Mouse (Mus musculus) duodenum, adult 2 months (tissue): ENCODE measurements around the gene Defb47. TPM values are rescaled to one million over a fixed set of nuclear protein-coding genes. Genes with fewer than 3 reads are reported as not detected.

ENCODE experiments used
- polyA plus RNA-seq: library from polyadenylated mRNA; depleted of rRNA; stranded (reverse); fragments of >200 nt; gene quantifications from 2 replicates; pipeline ENCODE4 v1.2.3, GENCODE M21; 2012; ENCODE audit warnings: low replicate concordance; rRNA removed

Gene Defb47
- polyA plus RNA-seq, result not detected in 2 replicates

GRCm38 (mm10) chr14:62997777-62998176, at the start of gene Defb47:
Gene Defb47 (plus strand): TSS chr14:62998077.

GRCm38 (mm10) chr14:62984410-62984809, 13.5 kb upstream of the Defb47 start, which contains the start of gene Defb48:
Gene Defb48 (minus strand): TSS chr14:62984510.

GRCm38 (mm10) chr14:63011471-63011870, 13.6 kb downstream of the Defb47 start, which contains the start of gene Defb43:
Gene Defb43 (plus strand): TSS chr14:63011771.

GRCm38 (mm10) chr14:63046691-63047090, 48.8 kb downstream of the Defb47 start, which contains the start of gene Defb42:
Gene Defb42 (plus strand): TSS chr14:63046991.

GRCm38 (mm10) chr14:63049910-63050370, 52.1 kb downstream of the Defb47 start, which contains the start of gene Defb30:
Gene Defb30 (minus strand): TSS chr14:63049960.

Other genes starting within 250 kb of the Defb47 start
- gene Ints6, start 236.9 kb upstream of the Defb47 start, polyA plus RNA-seq, result 2.9 and 3.3 TPM in 2 replicates
- gene Wdfy2, start 160.4 kb upstream of the Defb47 start, polyA plus RNA-seq, result 1.4 and 1.8 TPM in 2 replicates
- gene Defb48, start 13.6 kb upstream of the Defb47 start, polyA plus RNA-seq, result not detected in 2 replicates
- not detected in 2 replicates for gene Defb43, start 13.7 kb downstream of the Defb47 start, polyA plus RNA-seq
- gene Defb42, start 48.9 kb downstream of the Defb47 start, polyA plus RNA-seq, result not detected in 2 replicates
- gene Defb30, start 51.9 kb downstream of the Defb47 start, polyA plus RNA-seq, result not detected in 2 replicates